Mouse (Mus musculus) limb, embryonic 15.5 days (tissue): ENCODE results near the gene Olfr459. TPM values are rescaled to one million over a fixed set of nuclear protein-coding genes. Genes with fewer than 3 reads are reported as not detected.

Experiments
- ATAC-seq: fragments of 200-750 bp; cut with Nextera tagmentation; 2 replicates; pipeline ENCODE4 v1.8.0; 2017; ENCODE audit warnings: low read depth, moderate TSS enrichment; ENCODE audit not compliant: insufficient number of reproducible peaks, low FRiP score, low TSS enrichment
- H3K27ac ChIP-seq: fragments of 300-500 bp; sonication (generic); 2 replicates; pipeline ENCODE4 v1.5.1; 2015; ENCODE audit warnings: moderate library complexity, mild to moderate bottlenecking, inconsistent platforms
- H3K27me3 ChIP-seq: fragments of 300-500 bp; sonication (generic); 2 replicates; pipeline ENCODE4 v1.6.1; 2015; ENCODE audit warnings: inconsistent platforms
- H3K36me3 ChIP-seq: fragments of 300-500 bp; sonication (generic); 2 replicates; pipeline ENCODE4 v1.6.1; 2015; ENCODE audit warnings: inconsistent platforms
- H3K4me1 ChIP-seq: fragments of 300-500 bp; sonication (generic); 2 replicates; pipeline ENCODE4 v1.6.1; 2015; ENCODE audit warnings: inconsistent platforms
- H3K4me2 ChIP-seq: fragments of 300-500 bp; sonication (generic); 2 replicates; pipeline ENCODE4 v1.6.1; 2015; ENCODE audit warnings: mild to moderate bottlenecking, inconsistent platforms
- H3K4me3 ChIP-seq: fragments of 300-500 bp; sonication (generic); 2 replicates; pipeline ENCODE4 v1.5.1; 2015; ENCODE audit warnings: mild to moderate bottlenecking, inconsistent platforms
- H3K9ac ChIP-seq: fragments of 300-500 bp; sonication (generic); 2 replicates; pipeline ENCODE4 v1.6.1; 2015; ENCODE audit warnings: inconsistent platforms
- H3K9me3 ChIP-seq: fragments of 300-500 bp; sonication (generic); 2 replicates; pipeline ENCODE4 v1.6.1; 2016; ENCODE audit warnings: inconsistent platforms
- WGBS: fragments of 180-500 bp; shearing (Covaris S2); methylation state at CpG from one replicate; pipeline ENCODE4 v1.1.7; 2015; 5-methylcytosine and 5-hydroxymethylcytosine counted together
- polyA plus RNA-seq: library from polyadenylated mRNA; unstranded; fragments of >200 nt; fragmentation: Nextera tagmentation; extraction: Ambion mirVana; gene quantifications from 2 replicates; pipeline ENCODE4 v1.2.1, GENCODE M21; 2015

The Olfr459 gene
- not detected in 2 replicates for polyA plus RNA-seq

DNA sequence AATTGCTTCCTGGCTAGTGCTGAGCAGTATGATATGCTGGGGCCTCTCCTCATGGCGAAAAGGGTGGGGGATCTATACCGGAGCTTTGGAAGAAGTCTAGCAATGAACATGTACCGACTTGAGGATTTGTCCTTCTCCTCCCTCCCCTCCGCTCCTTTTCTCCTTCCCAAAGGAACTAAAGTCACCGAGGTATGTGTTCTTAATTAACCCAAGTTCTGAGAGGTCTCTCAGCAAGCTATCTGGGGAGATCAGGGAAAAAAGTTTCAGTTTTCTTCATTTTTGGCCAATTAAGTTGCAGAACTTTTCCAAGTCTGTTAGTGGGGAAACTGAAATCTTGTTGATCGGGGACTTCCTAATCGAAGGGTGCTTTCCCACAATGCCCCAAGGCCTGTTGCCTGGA is at the start of gene Olfr459:
Gene Olfr459, minus strand, starts transcription at position 101 of the 400 bp plus-strand sequence.
- Histone ChIP-seq H3K36me3 (no peaks in the 10 kb centered on the region), H3K4me3 (no peak within 1 kb of the TSS), H3K9me3 (no peaks in the 10 kb centered on the region), H3K4me2 (no peak within 1 kb of the TSS), H3K4me1 (no peaks in the 10 kb centered on the region), H3K27ac (no peak within 1 kb of the TSS), H3K9ac (no peak within 1 kb of the TSS), H3K27me3 (no peaks in the 10 kb centered on the region)
- no peak for ATAC-seq
- 68% methylated on average over 7 of the region's 7 CpGs for WGBS

DNA sequence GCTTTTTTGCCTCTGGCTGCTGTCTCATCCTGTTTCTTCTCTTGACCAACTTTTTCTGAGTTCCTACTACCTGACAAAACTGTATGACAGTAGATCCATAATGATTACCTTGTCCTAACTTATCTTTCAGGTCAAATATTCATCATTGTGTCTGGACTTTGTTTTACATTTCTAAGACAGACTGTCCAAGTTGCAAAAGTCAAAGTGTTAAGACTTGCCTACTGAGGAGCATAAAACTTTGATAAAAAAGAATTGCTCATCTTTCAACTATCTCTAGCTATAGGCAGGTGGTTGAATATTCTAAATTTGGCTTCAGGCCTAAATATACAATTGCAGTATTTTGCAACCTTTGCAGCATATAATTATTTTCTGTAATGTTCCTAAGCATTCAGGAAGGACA is 49.1 kb upstream of the Olfr459 start:
- no peak overlapping the region for H3K27ac ChIP-seq
- H3K4me3 ChIP-seq = no peak overlapping the region
- H3K9me3 ChIP-seq = no peaks in the 10 kb centered on the region
- no peak overlapping the region for H3K4me2 ChIP-seq
- no peaks in the 10 kb centered on the region for H3K36me3 ChIP-seq
- no peak overlapping the region for H3K9ac ChIP-seq
- ATAC-seq = no peak
- H3K27me3 ChIP-seq = no peaks in the 10 kb centered on the region
- H3K4me1 ChIP-seq = no peaks in the 10 kb centered on the region

DNA sequence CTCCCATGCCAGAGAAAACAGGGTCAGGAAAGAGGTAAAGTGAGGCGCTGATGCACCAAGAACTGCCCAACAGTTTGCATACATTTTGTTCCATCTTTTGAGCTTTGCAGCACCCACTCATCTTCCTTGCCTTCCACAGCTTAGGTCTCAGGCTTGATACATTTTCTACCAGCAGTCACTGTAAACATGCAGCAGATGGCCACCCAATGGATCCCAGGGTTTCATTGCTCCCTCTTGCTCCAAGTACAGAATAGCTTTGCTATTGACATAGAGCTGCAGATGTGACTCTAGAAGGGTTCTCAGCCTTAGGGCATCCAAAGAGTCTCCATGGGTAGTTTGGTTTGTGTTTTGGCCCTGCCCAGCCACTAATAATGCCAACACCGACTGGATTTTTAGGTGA is 11.7 kb upstream of the Olfr459 start:
- no peak overlapping the region for H3K4me2 ChIP-seq
- H3K27me3 ChIP-seq = no peaks in the 10 kb centered on the region
- no peak overlapping the region for H3K4me3 ChIP-seq
- no peaks in the 10 kb centered on the region for H3K9me3 ChIP-seq
- ATAC-seq = no peak
- no peak overlapping the region for H3K9ac ChIP-seq
- H3K36me3 ChIP-seq = no peaks in the 10 kb centered on the region
- no peaks in the 10 kb centered on the region for H3K4me1 ChIP-seq
- 82% methylated on average over 2 of the region's 2 CpGs for WGBS
- H3K27ac ChIP-seq = no peak overlapping the region

DNA sequence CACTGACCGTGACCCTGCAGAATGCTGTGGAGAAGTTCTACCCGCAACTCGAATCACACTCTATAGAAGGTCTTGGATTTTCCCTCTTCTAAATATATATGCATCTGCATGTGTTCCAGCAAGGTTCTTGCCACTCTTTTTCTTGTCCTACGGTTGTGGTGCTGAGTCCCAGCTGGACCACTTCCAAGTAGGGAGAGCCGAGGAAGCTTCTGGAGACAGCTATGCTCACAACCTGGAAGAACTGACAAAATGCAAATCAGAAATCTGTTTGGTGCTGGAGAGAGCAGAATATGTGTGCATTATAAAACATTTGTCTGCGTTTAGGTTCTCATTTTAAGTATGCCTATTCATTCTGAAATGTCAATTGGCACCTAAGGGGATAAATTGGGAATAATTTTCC is 744 bp upstream of the Olfr459 start:
- no peak overlapping the region for H3K27ac ChIP-seq
- no peaks in the 10 kb centered on the region for H3K27me3 ChIP-seq
- H3K4me2 ChIP-seq = no peak overlapping the region
- H3K4me3 ChIP-seq = no peak overlapping the region
- H3K4me1 ChIP-seq = no peaks in the 10 kb centered on the region
- WGBS = 65% methylated on average over 6 of the region's 6 CpGs
- ATAC-seq = no peak
- no peaks in the 10 kb centered on the region for H3K36me3 ChIP-seq
- no peak overlapping the region for H3K9ac ChIP-seq
- no peaks in the 10 kb centered on the region for H3K9me3 ChIP-seq

DNA sequence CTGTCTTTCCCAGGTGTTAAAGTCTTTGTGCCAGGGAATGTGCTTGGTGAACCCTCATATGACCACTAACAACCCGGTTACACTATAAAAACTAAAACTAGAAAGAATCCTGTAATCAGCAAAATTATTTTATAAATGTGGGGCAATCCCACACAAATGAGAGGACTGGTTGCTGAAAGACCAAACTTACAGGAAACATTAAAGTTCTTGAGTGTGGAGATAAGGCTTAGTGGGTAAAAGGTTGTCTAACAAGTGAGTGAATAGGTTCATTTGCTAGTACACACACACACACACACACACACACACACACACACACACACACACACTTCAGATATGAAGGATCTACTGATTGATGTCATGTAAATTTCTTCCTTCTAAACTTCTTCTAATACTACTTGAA is 5.1 kb downstream of the Olfr459 start:
- H3K36me3 ChIP-seq = no peaks in the 10 kb centered on the region
- H3K4me2 ChIP-seq = no peak overlapping the region
- H3K27me3 ChIP-seq = no peaks in the 10 kb centered on the region
- no peak overlapping the region for H3K27ac ChIP-seq
- no peak overlapping the region for H3K9ac ChIP-seq
- ATAC-seq = no peak
- H3K4me1 ChIP-seq = no peaks in the 10 kb centered on the region
- H3K9me3 ChIP-seq = no peaks in the 10 kb centered on the region
- WGBS = 81% methylated on average over 1 of the region's 1 CpGs
- H3K4me3 ChIP-seq = no peak overlapping the region

DNA sequence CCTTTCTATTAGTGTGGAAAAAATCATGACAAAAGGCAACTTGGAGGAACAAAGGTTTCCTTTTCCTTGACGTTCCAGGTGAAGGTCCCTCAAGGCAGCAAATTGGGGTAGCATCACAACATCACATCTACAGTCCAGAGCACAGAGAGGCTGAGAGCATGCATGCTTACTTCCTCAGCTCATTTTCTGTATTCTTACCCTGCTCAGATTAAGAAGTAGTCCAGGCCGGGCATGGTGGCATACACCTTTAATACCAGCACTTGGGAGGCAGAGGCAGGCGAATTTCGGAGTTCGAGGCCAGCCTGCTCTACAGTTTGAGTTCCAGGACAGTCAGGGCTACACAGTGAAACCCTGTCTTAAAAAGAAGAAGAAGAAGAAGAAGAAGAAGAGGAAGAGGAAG is 10.7 kb downstream of the Olfr459 start:
- H3K4me3 ChIP-seq = no peak overlapping the region
- no peaks in the 10 kb centered on the region for H3K27me3 ChIP-seq
- WGBS = 78% methylated on average over 5 of the region's 5 CpGs
- H3K4me1 ChIP-seq = no peaks in the 10 kb centered on the region
- H3K27ac ChIP-seq = no peak overlapping the region
- no peaks in the 10 kb centered on the region for H3K9me3 ChIP-seq
- no peak overlapping the region for H3K9ac ChIP-seq
- ATAC-seq = no peak
- H3K36me3 ChIP-seq = no peaks in the 10 kb centered on the region
- H3K4me2 ChIP-seq = no peak overlapping the region

DNA sequence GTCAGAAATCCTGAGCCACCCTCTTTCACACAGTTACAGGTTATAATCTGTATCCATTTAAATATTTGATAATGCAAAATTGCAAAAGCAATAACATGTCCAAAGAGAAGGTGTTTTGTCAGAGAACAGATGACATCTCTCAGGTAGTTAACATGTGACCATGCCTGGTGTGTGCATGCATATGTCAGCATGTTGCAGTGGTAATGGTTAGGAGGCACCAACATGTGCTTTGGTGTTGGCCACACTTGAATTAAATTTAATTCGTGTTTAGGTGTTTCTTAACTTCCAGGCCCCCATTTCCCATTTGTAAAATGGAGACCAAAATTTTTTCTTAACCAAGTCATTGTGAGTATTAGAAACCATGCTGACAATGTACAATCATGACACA is 12.6 kb downstream of the Olfr459 start:
- Histone ChIP-seq H3K9me3 (no peaks in the 10 kb centered on the region), H3K4me2 (no peak overlapping the region), H3K4me3 (no peak overlapping the region), H3K4me1 (no peaks in the 10 kb centered on the region), H3K9ac (no peak overlapping the region), H3K36me3 (no peaks in the 10 kb centered on the region), H3K27me3 (no peaks in the 10 kb centered on the region), H3K27ac (no peak overlapping the region)
- no peak for ATAC-seq
- WGBS = 78% methylated on average over 1 of the region's 1 CpGs

DNA sequence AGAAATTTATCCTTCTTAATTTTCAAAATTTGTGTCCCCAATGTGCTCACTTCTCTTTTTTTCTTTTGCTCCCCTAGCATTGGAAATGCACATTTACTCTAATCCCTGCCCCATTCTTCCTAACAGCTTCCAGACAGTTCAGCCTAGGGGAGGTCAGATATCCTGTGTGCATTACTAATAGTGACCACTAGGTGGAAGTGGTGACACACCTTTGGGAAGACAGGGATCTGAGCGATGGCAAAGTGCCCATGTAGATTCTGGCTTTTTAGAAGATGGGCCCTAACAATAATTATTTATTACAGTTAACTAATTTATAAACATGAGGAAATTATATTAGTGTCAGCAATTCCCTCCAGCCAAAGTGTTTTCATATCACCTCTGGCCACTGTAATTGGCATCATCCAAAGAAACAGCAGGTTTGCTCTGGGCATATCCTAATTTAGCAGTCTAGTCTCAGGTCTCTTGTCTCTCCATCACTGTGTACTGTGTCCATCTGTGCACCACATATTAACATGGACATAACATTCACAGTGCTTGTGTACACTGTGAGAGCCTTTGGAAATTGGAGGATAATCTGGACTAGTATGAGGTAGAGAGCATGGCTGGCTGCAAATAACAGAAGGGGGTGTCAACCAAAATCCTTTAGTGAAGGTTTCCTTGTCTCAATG is 13.1 kb downstream of the Olfr459 start:
- no peak for ATAC-seq
- H3K27ac ChIP-seq = no peak overlapping the region

DNA sequence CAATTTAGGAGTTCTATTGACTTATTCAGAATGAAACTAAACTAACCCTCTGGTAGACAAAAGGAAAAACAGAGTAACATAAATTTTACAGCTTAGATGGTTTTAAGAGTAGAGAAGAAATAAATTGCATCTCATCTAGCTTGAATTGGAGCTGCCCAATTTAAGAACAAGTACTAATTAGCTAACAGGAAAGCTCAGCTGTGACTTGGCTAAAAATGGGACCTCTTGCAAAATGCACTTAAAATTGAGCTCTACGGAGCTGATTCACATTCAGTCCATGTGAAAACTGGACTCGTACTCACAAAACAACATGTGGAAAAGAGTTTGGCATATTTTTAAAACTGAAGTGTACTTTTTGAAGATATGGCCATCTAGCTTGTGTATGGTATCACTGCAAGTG is 15.4 kb downstream of the Olfr459 start:
- Histone ChIP-seq H3K9ac (no peak overlapping the region), H3K4me1 (no peaks in the 10 kb centered on the region), H3K9me3 (no peaks in the 10 kb centered on the region), H3K4me2 (no peak overlapping the region), H3K27me3 (no peaks in the 10 kb centered on the region), H3K36me3 (no peaks in the 10 kb centered on the region), H3K27ac (no peak overlapping the region), H3K4me3 (no peak overlapping the region)
- WGBS = 80% methylated on average over 2 of the region's 2 CpGs
- no peak for ATAC-seq

More for the DNA sequence above, 13.1 kb downstream of the Olfr459 start:
- H3K9ac ChIP-seq = no peak overlapping the region
- H3K27me3 ChIP-seq = no peaks in the 10 kb centered on the region
- no peak overlapping the region for H3K4me2 ChIP-seq
- no peaks in the 10 kb centered on the region for H3K4me1 ChIP-seq
- WGBS = 6% methylated on average over 1 of the region's 1 CpGs
- H3K36me3 ChIP-seq = no peaks in the 10 kb centered on the region
- H3K9me3 ChIP-seq = no peaks in the 10 kb centered on the region
- no peak overlapping the region for H3K4me3 ChIP-seq

DNA sequence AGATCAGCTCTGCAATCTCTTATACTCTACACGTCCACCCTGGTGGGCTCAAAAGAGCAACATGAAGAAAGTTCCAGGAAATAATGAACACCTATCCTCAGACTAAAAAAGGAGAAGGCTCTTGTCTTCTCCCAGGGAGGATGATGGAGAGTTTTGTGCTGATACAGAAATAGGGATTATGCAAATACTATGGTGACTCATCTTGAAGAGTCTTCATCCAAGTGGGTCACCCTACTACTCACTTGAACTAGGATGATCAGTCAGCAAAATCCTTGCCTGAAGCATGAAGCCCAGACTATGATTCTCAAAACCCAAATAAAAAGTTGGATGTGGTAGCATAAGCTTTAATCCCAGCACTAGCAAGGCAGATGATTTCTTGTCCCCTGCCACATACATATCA is 16.6 kb downstream of the Olfr459 start:
- Histone ChIP-seq H3K36me3 (no peaks in the 10 kb centered on the region), H3K27me3 (no peaks in the 10 kb centered on the region), H3K4me3 (no peak overlapping the region), H3K27ac (no peak overlapping the region), H3K4me1 (no peaks in the 10 kb centered on the region), H3K9ac (no peak overlapping the region), H3K9me3 (no peaks in the 10 kb centered on the region), H3K4me2 (no peak overlapping the region)
- no peak for ATAC-seq
- 44% methylated on average over 1 of the region's 1 CpGs for WGBS

DNA sequence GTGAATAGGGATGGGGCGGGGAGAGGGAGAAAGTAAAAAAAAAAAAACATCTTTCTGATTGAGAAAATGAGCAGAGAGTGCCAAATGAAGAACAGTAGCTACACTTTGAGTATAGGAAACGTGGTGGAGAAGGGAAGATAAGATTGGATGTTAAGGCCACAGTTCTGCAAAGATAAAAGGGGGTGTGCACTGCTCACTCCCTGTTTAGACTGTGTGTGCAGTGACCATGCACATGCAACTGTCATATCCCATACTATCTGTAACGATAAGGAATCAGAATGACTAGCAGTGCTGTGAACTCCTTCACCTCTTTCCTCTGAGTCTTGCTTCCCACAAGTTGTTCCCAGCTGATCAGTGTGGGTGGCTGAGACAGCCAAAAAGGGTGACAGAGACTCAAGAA is 17.8 kb downstream of the Olfr459 start:
- Histone ChIP-seq H3K4me3 (no peak overlapping the region), H3K9ac (no peak overlapping the region), H3K4me2 (no peak overlapping the region), H3K4me1 (no peaks in the 10 kb centered on the region), H3K27ac (no peak overlapping the region), H3K9me3 (no peaks in the 10 kb centered on the region), H3K36me3 (no peaks in the 10 kb centered on the region), H3K27me3 (no peaks in the 10 kb centered on the region)
- no peak for ATAC-seq
- WGBS = 64% methylated on average over 3 of the region's 3 CpGs

DNA sequence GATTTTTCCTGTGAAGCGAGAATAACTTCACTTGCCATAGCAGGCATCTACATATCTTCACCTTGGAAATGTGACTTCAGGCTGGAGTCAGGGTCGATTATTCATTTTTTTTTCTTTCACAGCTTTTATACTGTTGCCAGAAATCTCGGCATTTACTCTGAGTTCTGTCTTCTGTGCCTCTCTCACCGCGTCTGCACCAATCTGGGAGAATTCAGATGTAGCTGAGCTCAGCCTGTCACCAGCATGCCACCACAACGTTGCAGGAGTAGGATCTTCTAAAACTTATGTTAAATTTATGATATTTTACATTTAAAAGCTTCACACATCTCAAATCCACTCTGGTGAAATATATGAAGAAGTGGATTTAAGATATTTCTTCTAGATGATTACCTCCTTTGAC is 20.4 kb downstream of the Olfr459 start:
- no peak for ATAC-seq
- no peaks in the 10 kb centered on the region for H3K36me3 ChIP-seq
- no peak overlapping the region for H3K4me3 ChIP-seq
- H3K9ac ChIP-seq = no peak overlapping the region
- H3K9me3 ChIP-seq = no peaks in the 10 kb centered on the region
- H3K4me2 ChIP-seq = no peak overlapping the region
- H3K27ac ChIP-seq = no peak overlapping the region
- 60% methylated on average over 6 of the region's 6 CpGs for WGBS
- no peaks in the 10 kb centered on the region for H3K4me1 ChIP-seq
- no peaks in the 10 kb centered on the region for H3K27me3 ChIP-seq
